Mouse (Mus musculus): ENCODE data around the gene Mindy4.
A peak's percentile ranks its signal among the peaks of the same experiment; 100 is the strongest.

Mindy4 gene

GRCm38 (mm10) chr6:55310179-55310578, 107.0 kb downstream of the Mindy4 start:
- DNase-seq (ENCODE audit: low spot score) = no peak

- no peak for DNase-seq (ENCODE audit: low spot score)
Measured at GRCm38 (mm10) chr6:55311962-55312361, 108.8 kb downstream of the Mindy4 start.

- DNase-seq (ENCODE audit: low spot score) = no peak
Measured at GRCm38 (mm10) chr6:55313893-55314292, 110.7 kb downstream of the Mindy4 start.

GRCm38 (mm10) chr6:55314628-55315027, 111.4 kb downstream of the Mindy4 start:
- no peak for DNase-seq (ENCODE audit: low spot score)

- no peak for DNase-seq (ENCODE audit: low spot score)
Measured at GRCm38 (mm10) chr6:55318597-55318996, 115.4 kb downstream of the Mindy4 start.

- DNase-seq (ENCODE audit: low spot score) = no peak
Measured at GRCm38 (mm10) chr6:55319585-55320551, 116.7 kb downstream of the Mindy4 start.

GRCm38 (mm10) chr6:55320894-55321293, 117.7 kb downstream of the Mindy4 start:
- no peak for DNase-seq (ENCODE audit: low spot score)

- DNase-seq (ENCODE audit: low spot score) = no peak
Measured at GRCm38 (mm10) chr6:55321518-55321917, 118.3 kb downstream of the Mindy4 start.

- DNase-seq (ENCODE audit: low spot score) = no peak
Measured at GRCm38 (mm10) chr6:55322980-55323379, 119.8 kb downstream of the Mindy4 start.

GRCm38 (mm10) chr6:55323908-55324634, 120.9 kb downstream of the Mindy4 start:
- DNase-seq (ENCODE audit: low spot score) = no peak

GRCm38 (mm10) chr6:55324785-55325184, 121.6 kb downstream of the Mindy4 start:
- DNase-seq (ENCODE audit: low spot score) = no peak

- DNase-seq (ENCODE audit: low spot score) = no peak
Measured at GRCm38 (mm10) chr6:55326299-55326698, 123.1 kb downstream of the Mindy4 start.

GRCm38 (mm10) chr6:55327326-55327725, 124.1 kb downstream of the Mindy4 start:
- no peak for DNase-seq (ENCODE audit: low spot score)

- DNase-seq (ENCODE audit: low spot score) = no peak
Measured at GRCm38 (mm10) chr6:55328179-55328578, 125.0 kb downstream of the Mindy4 start.

GRCm38 (mm10) chr6:55331315-55331714, 128.1 kb downstream of the Mindy4 start:
- DNase-seq (ENCODE audit: low spot score) = no peak

- DNase-seq (ENCODE audit: low spot score) = no peak
Measured at GRCm38 (mm10) chr6:55332100-55332772, 129.1 kb downstream of the Mindy4 start.

- no peak for DNase-seq (ENCODE audit: low spot score)
Measured at GRCm38 (mm10) chr6:55332773-55333109, 129.6 kb downstream of the Mindy4 start.

- peak; percentile 30 for DNase-seq (ENCODE audit: low spot score)
Measured at GRCm38 (mm10) chr6:55335989-55336514, 132.9 kb downstream of the Mindy4 start, which contains the start of gene Aqp1. Gene Aqp1, plus strand, starts transcription at chr6:55336432.

- DNase-seq (ENCODE audit: low spot score) = no peak
Measured at GRCm38 (mm10) chr6:55337242-55337641, 134.1 kb downstream of the Mindy4 start.

GRCm38 (mm10) chr6:55338077-55338476, 134.9 kb downstream of the Mindy4 start:
- DNase-seq (ENCODE audit: low spot score) = no peak

- no peak for DNase-seq (ENCODE audit: low spot score)
Measured at GRCm38 (mm10) chr6:55338934-55339825, 136.0 kb downstream of the Mindy4 start.
